Mouse (Mus musculus) hindbrain, embryonic 14.5 days (tissue): ENCODE data around the gene Flad1. TPM values are rescaled to one million over a fixed set of nuclear protein-coding genes. Genes with fewer than 3 reads are reported as not detected.

Experiments
- ATAC-seq: fragments of 200-750 bp; cut with Nextera tagmentation; 2 replicates; pipeline ENCODE4 v1.8.0; 2017; ENCODE audit warnings: moderate number of reproducible peaks, mild to moderate bottlenecking, moderate TSS enrichment, moderate library complexity; ENCODE audit not compliant: low FRiP score
- DNase-seq: peaks from one replicate; pipeline ENCODE4 v3.0.0-alpha.2; 2015; ENCODE audit warnings: low spot score
- H3K27ac ChIP-seq: fragments of 300-500 bp; sonication (generic); 2 replicates; pipeline ENCODE4 v1.5.1; 2014; ENCODE audit warnings: mild to moderate bottlenecking, moderate library complexity
- H3K27me3 ChIP-seq: fragments of 300-500 bp; sonication (generic); 2 replicates; pipeline ENCODE4 v1.6.1; 2014; ENCODE audit warnings: mild to moderate bottlenecking, low read length, mixed read lengths; ENCODE audit not compliant: control insufficient read depth, insufficient read depth
- H3K36me3 ChIP-seq: fragments of 300-500 bp; sonication (generic); replicated peaks from 2 replicates; pipeline ENCODE4 v1.6.1; 2014; ENCODE audit not compliant: control insufficient read depth, insufficient read depth
- H3K4me1 ChIP-seq: fragments of 300-500 bp; sonication (generic); replicated peaks from 2 replicates; pipeline ENCODE4 v1.6.1; 2014; ENCODE audit warnings: antibody characterized with exemption, low read length, mixed read lengths; ENCODE audit not compliant: control insufficient read depth, insufficient read depth
- H3K4me2 ChIP-seq: fragments of 300-500 bp; sonication (generic); replicated peaks from 2 replicates; pipeline ENCODE4 v1.6.1; 2014; ENCODE audit warnings: mild to moderate bottlenecking, moderate library complexity
- H3K4me3 ChIP-seq: fragments of 300-500 bp; sonication (generic); replicated peaks from 2 replicates; pipeline ENCODE4 v1.5.1; 2014; ENCODE audit warnings: mild to moderate bottlenecking, low read length
- H3K9ac ChIP-seq: fragments of 300-500 bp; sonication (generic); 2 replicates; pipeline ENCODE4 v1.6.1; 2014
- H3K9me3 ChIP-seq: fragments of 300-500 bp; sonication (generic); 2 replicates; pipeline ENCODE4 v1.6.1; 2016; ENCODE audit warnings: low read length; ENCODE audit not compliant: control insufficient read depth
- WGBS: fragments of 180-500 bp; shearing (Covaris S2); extraction: QIAGEN DNeasy Blood & Tissue Kit; methylation state at CpG from one replicate; pipeline ENCODE4 v1.1.7; 2014; 5-methylcytosine and 5-hydroxymethylcytosine counted together
- polyA plus RNA-seq: library from polyadenylated mRNA; unstranded; fragments of >200 nt; fragmentation: Nextera tagmentation; extraction: Ambion mirVana; gene quantifications from 2 replicates; pipeline ENCODE4 v1.2.1, GENCODE M21; 2014

Gene Flad1
- polyA plus RNA-seq, 1 experiment from 2014 or later: 30.8 TPM

DNA sequence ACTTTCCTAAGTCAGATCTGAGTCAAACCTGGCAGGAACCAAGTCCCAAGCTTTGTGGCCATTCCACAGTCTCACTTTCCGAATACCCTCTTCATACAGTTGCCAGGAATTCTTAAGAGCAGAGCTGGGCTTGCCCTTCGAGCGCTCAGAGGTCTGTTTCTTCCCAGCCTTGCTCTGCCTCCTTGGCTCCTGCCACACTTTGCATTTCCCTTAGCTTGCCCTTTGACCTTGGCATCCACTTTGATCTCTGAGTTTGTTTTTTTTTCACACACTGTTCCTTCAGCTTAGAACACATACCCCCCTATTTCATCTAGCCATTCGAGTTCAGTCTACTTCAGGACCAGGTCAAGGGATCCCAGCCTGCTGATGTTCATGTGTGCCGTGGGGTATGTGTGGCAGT lies 60.4 kb downstream of the Flad1 start:
- ATAC-seq (no peak), DNase-seq (no peak)
- Histone ChIP-seq H3K4me1 (0 out of 2 replicates have a peak, but pooled peaks cover 15% of the 10 kb centered on the region), H3K36me3 (no peaks in the 10 kb centered on the region), H3K9ac (no peak overlapping the region), H3K27me3 (peaks cover 15% of the 10 kb centered on the region; the same call in 1 of the 2 replicates), H3K4me3 (no peak overlapping the region), H3K9me3 (no peaks in the 10 kb centered on the region), H3K4me2 (no peak overlapping the region), H3K27ac (no peak overlapping the region)
- WGBS: 76% methylated on average over 5 of the region's 5 CpGs

Other genes with a start within 250 kb of the Flad1 start
- gene Clk2, start 247.1 kb downstream of the Flad1 start, polyA plus RNA-seq: 19.0 and 19.2 TPM in 2 replicates
- 128 and 134 TPM in 2 replicates for gene Scamp3, start 234.4 kb downstream of the Flad1 start, polyA plus RNA-seq
- 32.9 and 33.3 TPM in 2 replicates for gene Fam189b, start 228.7 kb downstream of the Flad1 start, polyA plus RNA-seq
- gene Gba, start 208.9 kb downstream of the Flad1 start, polyA plus RNA-seq: 45.7 and 48.8 TPM in 2 replicates
- 29.0 and 31.0 TPM in 2 replicates for gene Thbs3, start 196.7 kb downstream of the Flad1 start, polyA plus RNA-seq
- 144 and 148 TPM in 2 replicates for gene Mtx1, start 184.8 kb downstream of the Flad1 start, polyA plus RNA-seq
- gene Muc1, start 182.8 kb downstream of the Flad1 start, polyA plus RNA-seq: 0.47 and 0.52 TPM in 2 replicates
- 209 and 224 TPM in 2 replicates for gene Krtcap2, start 165.9 kb downstream of the Flad1 start, polyA plus RNA-seq
- gene Trim46, start 165.6 kb downstream of the Flad1 start, polyA plus RNA-seq: 65.8 and 66.5 TPM in 2 replicates
- gene Dpm3, start 152.5 kb downstream of the Flad1 start, polyA plus RNA-seq: 80.7 and 94.4 TPM in 2 replicates
- 36.0 and 38.8 TPM in 2 replicates for gene Slc50a1, start 141.3 kb downstream of the Flad1 start, polyA plus RNA-seq
- 9.4 and 10.8 TPM in 2 replicates for gene Efna1, start 130.7 kb downstream of the Flad1 start, polyA plus RNA-seq
- 62.5 and 70.3 TPM in 2 replicates for gene Efna3, start 88.9 kb downstream of the Flad1 start, polyA plus RNA-seq
- 4.4 and 4.9 TPM in 2 replicates for gene Efna4, start 73.8 kb downstream of the Flad1 start, polyA plus RNA-seq
- gene Adam15, start 61.9 kb downstream of the Flad1 start, polyA plus RNA-seq: 40.8 and 44.0 TPM in 2 replicates
- 0.12 and 0.21 TPM in 2 replicates for gene Dcst2, start 49.9 kb downstream of the Flad1 start, polyA plus RNA-seq
- gene Dcst1, start 46.6 kb downstream of the Flad1 start, polyA plus RNA-seq: 0.43 and 1.1 TPM in 2 replicates
- gene Zbtb7b, start 17.1 kb downstream of the Flad1 start, polyA plus RNA-seq: 0.46 and 1.1 TPM in 2 replicates
- gene Lenep, start 9.1 kb downstream of the Flad1 start, polyA plus RNA-seq: not detected in 2 replicates
- 94.0 and 99.4 TPM in 2 replicates for gene Cks1b, start 6.5 kb upstream of the Flad1 start, polyA plus RNA-seq
- gene Shc1, start 6.6 kb upstream of the Flad1 start, polyA plus RNA-seq: 12.1 and 13.9 TPM in 2 replicates
- 47.1 and 50.6 TPM in 2 replicates for gene Pygo2, start 18.3 kb upstream of the Flad1 start, polyA plus RNA-seq
- 9.8 and 12.8 TPM in 2 replicates for gene Pbxip1, start 24.8 kb upstream of the Flad1 start, polyA plus RNA-seq
- 117 and 121 TPM in 2 replicates for gene Pmvk, start 42.7 kb upstream of the Flad1 start, polyA plus RNA-seq
- 7.3 and 7.7 TPM in 2 replicates for gene Kcnn3, start 108.3 kb upstream of the Flad1 start, polyA plus RNA-seq